Mouse (Mus musculus) embryo, embryonic 10 days (tissue): ENCODE results near the gene Mylk4.

Experiments used
- DNase-seq: peaks from one replicate; pipeline ENCODE4 v3.0.0-alpha.2; 2015; ENCODE audit warnings: low spot score

The Mylk4 gene

DNA sequence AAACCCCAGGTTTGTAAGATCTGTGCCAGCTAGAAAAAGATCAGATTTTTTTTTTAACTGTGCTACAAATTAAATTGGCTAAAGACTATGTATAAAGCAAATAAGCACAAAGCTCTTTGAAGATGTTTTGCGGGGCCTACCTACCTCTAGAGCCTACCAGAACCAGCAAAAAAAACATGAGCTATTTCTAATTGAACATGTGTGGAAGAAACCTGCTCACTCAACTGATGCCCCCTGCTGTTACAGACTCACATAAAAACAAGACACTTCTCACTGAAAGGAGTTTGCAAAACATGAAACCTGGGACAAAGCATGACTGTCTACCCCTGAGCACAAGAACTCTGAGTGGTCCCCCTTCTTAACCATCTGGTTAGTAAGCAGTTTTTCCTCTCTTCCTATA is 13.3 kb upstream of the Mylk4 start:
- no peak for DNase-seq

- no peak for DNase-seq
Observed at GRCm38 (mm10) chr13:32795166-32795565, 11.4 kb upstream of the Mylk4 start.

- DNase-seq, result no peak
Observed at GRCm38 (mm10) chr13:32794619-32795018, 10.9 kb upstream of the Mylk4 start.

DNA sequence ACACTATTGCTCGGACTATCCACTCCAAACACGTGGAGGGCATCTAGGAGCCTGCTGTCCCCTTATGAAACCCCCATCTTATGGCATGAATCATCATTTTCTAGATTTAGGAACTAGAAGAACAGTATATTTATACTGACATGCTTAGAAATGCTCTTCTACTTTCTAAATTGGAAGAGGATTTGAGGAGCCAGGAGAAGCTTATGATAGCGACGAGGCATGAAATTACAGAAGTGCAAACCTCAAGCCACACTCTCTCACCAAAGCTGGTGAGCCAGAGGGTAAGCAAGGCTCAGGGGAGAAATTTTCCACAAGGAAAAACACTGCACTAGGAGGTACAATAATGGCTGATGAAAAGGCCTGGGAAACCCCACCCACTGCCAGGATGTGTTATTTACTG is 6.0 kb upstream of the Mylk4 start:
- DNase-seq, result no peak

GRCm38 (mm10) chr13:32787584-32787983 is 3.8 kb upstream of the Mylk4 start:
- DNase-seq, result no peak

DNA sequence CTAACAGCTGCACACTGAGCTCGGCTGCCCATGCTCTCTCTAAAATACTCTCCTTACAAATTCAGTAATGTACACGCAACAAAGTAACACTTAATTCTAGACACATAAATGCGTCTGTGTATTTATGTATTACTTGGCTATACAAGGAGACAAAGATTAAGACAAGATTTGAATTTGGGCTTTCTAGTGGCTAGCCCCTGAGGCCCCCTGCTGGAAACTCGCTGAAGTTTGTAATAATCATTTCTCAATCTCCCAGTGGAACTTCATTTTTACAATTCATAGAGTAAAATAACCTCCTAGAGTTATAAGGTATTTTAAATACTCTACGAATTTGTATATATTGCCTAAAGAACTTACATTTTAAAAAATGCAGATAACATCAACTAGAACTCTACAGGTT is 699 bp downstream of the Mylk4 start:
- no peak for DNase-seq

- no peak for DNase-seq
Observed at GRCm38 (mm10) chr13:32778861-32779260, 4.9 kb downstream of the Mylk4 start.

DNA sequence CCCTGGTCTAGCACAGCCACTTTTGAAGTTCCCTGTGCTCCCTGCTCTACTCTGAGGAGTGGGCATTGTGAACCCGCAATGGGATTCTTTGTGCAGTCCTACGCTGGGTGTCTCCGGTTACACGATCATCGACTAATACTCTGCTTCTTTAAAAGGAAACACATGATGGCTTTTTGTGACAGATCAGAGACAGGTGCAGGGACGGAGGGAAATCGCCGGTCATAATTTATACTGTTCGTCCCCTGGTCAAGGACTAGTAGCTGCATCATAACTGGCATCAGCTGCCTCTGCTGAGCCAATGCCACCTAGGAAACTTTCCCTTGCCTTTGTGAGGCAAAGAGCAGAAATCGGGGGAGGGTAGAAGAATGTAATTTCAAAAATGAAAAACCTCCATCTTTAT is 7.4 kb downstream of the Mylk4 start:
- no peak for DNase-seq

DNA sequence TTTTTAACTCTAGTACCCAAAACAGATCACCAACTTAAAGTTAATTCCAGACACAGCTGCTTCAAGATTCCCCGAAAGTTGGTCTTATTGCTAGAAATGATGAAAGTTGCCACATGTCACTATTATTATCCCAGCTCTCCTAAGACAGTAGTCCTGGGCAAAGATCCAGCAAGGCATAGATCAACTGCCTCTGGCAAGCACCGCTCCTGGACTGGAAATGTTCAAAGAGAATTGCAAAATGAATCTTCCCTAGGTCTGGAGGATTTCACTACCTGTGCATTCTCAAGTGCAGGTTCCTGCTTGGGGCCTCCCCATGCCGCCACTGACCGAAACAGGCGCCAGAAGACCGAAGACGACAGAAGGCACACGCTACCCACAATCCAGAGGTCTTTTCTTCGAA is 7.9 kb downstream of the Mylk4 start:
- no peak for DNase-seq

GRCm38 (mm10) chr13:32769960-32770359 is 13.8 kb downstream of the Mylk4 start:
- no peak for DNase-seq

GRCm38 (mm10) chr13:32768104-32768503 is 15.7 kb downstream of the Mylk4 start:
- DNase-seq, result peak; percentile 64

GRCm38 (mm10) chr13:32764448-32764847 is 19.3 kb downstream of the Mylk4 start:
- no peak for DNase-seq

- no peak for DNase-seq
Observed at GRCm38 (mm10) chr13:32763141-32763540, 20.6 kb downstream of the Mylk4 start.

DNA sequence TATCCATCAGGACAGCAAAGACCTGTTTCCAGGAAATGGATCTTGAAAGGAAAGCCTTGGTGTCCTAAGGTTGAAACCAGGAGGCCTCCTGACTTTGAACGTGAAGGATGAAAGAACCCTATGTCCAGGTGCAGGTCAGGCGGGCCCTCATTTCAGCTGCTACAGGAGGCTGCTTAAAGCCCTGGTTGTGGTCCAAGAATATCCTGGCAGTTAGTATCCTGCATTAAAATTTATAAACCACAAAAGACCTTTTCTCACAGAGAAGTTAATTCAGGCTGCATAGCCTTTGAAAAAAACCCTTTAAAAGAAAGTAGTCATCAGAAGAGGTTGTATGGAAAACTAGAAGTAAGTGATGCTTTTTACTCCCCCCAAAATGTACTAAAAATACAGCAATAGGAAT is 23.0 kb downstream of the Mylk4 start:
- DNase-seq, result no peak

DNA sequence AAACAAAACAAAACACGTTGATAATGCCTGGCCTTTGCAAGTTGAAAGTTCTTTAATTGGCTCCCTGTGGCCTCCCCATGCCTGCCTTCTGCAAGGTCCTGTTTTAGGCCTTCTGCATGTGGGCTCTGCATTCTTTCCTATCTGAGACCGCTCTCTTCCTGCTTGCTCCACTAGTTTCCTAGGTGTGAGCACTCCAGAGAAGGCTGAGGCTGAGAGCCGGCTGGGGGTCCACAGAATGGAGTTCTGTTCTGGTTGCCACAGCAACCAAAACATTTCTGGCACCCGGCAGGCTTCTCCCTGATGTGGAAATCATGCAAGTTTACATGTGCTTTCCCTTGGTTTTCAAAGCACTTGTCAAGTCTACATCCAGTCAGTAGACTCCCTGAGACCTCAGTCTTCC is 24.7 kb downstream of the Mylk4 start:
- DNase-seq, result no peak

- peak; percentile 60 for DNase-seq
Observed at GRCm38 (mm10) chr13:32752066-32752657, 31.6 kb downstream of the Mylk4 start.

GRCm38 (mm10) chr13:32750507-32750906 is 33.2 kb downstream of the Mylk4 start:
- no peak for DNase-seq

DNA sequence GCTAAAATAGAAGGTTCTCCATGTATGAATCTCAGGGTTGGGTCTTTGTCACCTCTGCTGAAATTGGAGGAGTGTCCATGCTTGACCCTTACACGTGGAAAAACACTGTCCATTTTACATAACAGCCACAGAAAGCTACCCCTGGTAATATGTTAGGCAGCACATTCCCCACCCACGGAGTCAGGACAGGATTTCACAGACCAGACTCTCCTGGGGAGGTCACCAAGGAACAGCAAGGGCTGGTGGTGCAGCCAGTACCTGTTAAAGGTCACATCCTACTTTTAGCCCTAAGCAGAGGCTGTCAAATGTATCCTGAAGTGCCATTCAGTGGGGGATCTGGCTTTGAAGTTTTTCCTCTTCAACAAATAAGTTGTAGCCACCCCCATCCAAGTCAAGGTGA is 35.3 kb downstream of the Mylk4 start:
- no peak for DNase-seq

- no peak for DNase-seq
Observed at GRCm38 (mm10) chr13:32741161-32741560, 42.6 kb downstream of the Mylk4 start.

DNA sequence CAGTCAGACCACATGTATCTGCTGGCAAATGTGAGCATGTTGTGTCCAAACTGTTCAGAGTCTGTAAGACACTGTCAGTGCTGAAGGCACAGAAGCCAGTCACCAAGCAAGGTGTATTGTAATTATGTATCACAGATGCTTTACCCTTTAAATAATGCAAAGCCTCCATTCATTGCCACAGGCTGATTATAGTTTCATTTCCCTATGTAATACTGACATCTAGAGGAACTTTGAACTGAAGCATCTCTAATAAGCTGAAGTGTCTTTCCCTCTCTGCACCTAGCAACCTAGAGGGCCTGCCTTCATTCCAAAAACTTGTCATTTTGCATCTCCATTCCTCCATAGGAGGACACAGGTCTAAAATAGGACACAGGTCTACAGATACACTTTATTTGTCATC is 52.5 kb downstream of the Mylk4 start:
- no peak for DNase-seq

DNA sequence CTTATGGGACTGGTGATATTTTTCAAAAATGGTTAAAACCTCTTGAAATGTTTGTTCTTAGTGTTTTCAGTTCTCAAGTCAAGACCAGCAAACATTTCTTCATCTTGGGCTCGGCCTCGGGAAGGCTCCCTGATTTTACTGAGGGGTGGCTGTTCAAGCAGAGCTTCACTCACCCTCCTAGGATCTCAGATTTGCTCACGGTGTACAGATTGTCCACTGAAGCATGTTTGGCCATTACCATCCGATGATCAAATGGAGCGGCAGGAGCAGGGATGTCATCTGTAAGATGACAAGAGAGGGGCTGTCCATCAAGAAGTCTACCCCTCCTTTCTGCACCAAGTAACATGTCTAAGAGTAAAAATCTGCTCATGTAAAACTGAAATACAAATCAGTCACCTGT is 59.1 kb downstream of the Mylk4 start:
- DNase-seq, result no peak

DNA sequence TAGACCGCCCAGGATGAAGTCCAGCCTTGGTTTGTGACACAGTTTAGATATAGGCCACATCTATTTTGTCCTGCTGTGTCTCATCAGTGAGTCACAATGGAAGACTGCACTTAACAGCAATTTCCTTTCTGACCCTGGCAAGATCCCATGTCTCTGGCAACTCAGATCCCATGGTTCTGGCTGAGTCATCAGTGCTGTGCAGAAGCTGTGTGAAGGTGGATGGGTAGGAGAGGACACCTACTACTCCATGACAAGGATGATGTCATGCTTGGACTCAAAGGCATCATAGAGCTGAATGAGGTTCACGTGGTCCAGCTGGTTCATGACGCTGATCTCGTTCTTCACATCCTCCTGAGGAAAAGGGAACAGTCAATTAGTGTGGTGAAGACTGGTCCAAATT is 62.0 kb downstream of the Mylk4 start:
- no peak for DNase-seq

GRCm38 (mm10) chr13:32719284-32719683 is 64.5 kb downstream of the Mylk4 start:
- no peak for DNase-seq

DNA sequence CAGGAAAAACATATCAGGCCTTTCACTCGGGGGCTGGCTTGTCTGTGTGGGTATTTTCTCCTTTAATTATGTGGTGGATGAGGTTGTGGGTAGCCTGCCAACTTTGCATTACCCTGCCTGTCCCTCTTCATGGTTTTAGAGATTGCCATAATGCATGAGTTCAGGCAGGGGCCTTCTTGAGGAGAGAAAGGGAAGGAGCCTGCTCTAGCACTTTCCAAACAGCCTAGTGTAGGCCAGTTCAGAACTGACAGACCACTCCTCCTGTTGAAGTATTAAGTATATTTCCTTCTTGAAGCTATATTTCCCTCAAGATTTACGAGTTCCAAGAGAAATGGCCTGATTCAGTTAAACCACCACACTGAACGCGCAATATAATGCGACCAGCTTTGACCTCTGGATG is 66.0 kb downstream of the Mylk4 start:
- DNase-seq, result no peak

GRCm38 (mm10) chr13:32712568-32712967 is 71.2 kb downstream of the Mylk4 start:
- no peak for DNase-seq
